Mouse (Mus musculus) neutrophil, adult 65 days (primary cell): ENCODE data around the gene Nudt1. TPM values are rescaled to one million over a fixed set of nuclear protein-coding genes. Genes with fewer than 3 reads are reported as not detected.

ENCODE experiments used
- total RNA-seq: library from RNA; stranded (reverse); gene quantifications from 2 replicates; pipeline ENCODE4 v1.2.4, GENCODE M21; 2023

Nudt1 gene
- 4.6 and 6.9 TPM in 2 replicates for total RNA-seq

DNA sequence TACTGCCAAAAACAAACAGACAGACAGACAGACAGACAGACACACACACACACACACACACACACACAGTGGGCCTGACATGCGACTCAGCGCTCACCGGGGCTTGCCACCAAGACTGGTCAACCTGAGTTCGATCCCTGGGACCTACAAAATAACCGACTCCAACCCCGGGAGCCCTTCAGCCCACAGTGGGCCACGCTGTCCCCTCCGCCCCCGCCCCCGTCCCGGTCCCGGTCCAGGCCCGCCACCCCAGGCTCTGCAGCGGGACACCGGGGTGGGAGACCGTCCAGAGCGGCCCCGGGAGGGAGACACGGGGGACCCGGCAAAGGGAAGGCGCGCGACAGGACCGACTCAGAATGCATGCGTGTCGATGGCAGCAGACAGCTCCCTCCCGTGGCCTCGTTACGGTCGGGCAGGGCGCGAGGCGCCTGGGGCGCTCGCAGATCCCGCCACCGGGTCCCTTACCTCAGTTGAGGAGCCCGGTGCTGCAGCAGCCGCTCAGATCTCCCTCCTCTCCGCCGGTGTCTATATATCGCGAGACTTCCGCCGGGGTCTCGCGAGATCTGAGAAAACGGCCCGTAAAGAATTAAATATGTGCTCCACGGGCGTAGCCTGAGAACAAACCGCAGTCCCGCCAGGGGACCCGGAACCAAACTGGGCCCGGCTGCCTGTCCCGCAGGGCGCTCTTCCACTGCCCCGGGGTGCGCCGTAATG is at the start of gene Nudt1, which contains the start of gene Mad1l1:
Gene Nudt1, plus strand, starts transcription at position 615 of the 714 bp plus-strand sequence.
Gene Mad1l1, minus strand, starts transcription at position 511 of the 714 bp plus-strand sequence.

DNA sequence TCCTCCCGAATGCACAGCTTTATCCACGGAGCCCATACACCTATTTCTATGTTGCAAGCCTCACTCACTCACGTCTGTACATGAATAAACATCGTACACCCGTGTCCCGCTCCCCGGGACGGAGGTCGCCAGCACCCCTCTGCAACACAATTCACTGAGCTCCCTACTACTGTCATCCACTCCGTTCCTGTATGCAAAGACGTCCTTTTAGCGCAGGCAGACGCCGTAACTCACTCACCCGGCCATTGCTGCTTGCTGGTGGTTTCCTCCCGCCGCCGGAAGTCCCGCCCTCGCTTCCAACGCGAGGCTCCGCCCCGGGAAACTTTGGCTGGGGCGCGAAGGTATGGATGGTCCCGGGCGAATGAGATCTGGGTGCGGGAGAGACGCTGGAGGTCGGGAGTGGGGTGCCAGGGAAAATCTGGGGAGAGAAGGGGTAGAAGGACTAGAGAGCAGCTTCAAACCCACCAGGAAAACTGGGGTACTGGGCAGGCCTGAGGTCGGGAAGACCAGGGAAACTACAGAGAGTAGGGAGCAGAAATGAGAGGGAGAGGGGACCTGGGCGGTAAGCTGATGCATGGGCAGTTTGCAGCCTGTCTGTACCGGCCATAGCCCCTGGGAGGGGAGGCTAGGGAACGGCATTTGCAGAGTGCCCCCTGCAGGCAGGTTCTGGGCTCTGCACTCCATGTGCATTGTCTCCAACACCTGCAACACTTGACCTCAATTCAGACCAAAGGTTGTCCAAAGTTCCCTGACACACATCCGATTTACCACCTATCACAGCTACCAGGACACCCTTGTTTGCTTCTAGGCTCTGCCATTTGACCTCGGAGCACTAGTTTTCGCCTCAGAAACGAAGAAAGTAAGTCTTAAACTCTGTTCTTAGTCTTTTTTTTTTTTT is 10.4 kb downstream of the Nudt1 start, which contains the start of gene Mrm2:
Gene Mrm2, minus strand, starts transcription at position 284 of the 898 bp plus-strand sequence.

Other genes with a start within 250 kb of the Nudt1 start
- 24.5 and 30.9 TPM in 2 replicates for gene Mad1l1, start 104 bp upstream of the Nudt1 start, total RNA-seq
- 1.3 and 1.9 TPM in 2 replicates for gene Mrm2, start 10.2 kb downstream of the Nudt1 start, total RNA-seq
- gene Snx8, start 67.6 kb downstream of the Nudt1 start, total RNA-seq = 10.1 and 23.5 TPM in 2 replicates
- gene Eif3b, start 97.7 kb downstream of the Nudt1 start, total RNA-seq = 47.9 TPM in 2 replicates
- gene Gm4869, start 124.0 kb downstream of the Nudt1 start, total RNA-seq = not detected in 2 replicates
- gene Chst12, start 183.9 kb downstream of the Nudt1 start, total RNA-seq = 109 and 110 TPM in 2 replicates
- gene Grifin, start 243.4 kb downstream of the Nudt1 start, total RNA-seq = not detected in 2 replicates